Mouse (Mus musculus) forebrain, embryonic 11.5 days (tissue): ENCODE results near the gene Prrt1. TPM values are rescaled to one million over a fixed set of nuclear protein-coding genes. Genes with fewer than 3 reads are reported as not detected.

Experiments used
- ATAC-seq: fragments of 200-750 bp; cut with Nextera tagmentation; replicated peaks from 2 replicates; pipeline ENCODE4 v1.8.0; 2017; ENCODE audit warnings: moderate TSS enrichment; ENCODE audit not compliant: low FRiP score
- DNase-seq: peaks from one replicate; pipeline ENCODE4 v3.0.0-alpha.2; 2017; ENCODE audit warnings: low spot score
- H3K27ac ChIP-seq: fragments of 300-500 bp; sonication (generic); 2 replicates; pipeline ENCODE4 v1.5.1; 2014; ENCODE audit warnings: low read depth, low read length
- H3K27me3 ChIP-seq: fragments of 300-500 bp; sonication (generic); 2 replicates; pipeline ENCODE4 v1.6.1; 2014; ENCODE audit warnings: mild to moderate bottlenecking, low read length, mixed read lengths; ENCODE audit not compliant: control insufficient read depth, insufficient read depth
- H3K36me3 ChIP-seq: fragments of 300-500 bp; sonication (generic); 2 replicates; pipeline ENCODE4 v1.6.1; 2014; ENCODE audit warnings: mild to moderate bottlenecking, low read length, moderate library complexity, mixed read lengths; ENCODE audit not compliant: control insufficient read depth, insufficient read depth
- H3K4me1 ChIP-seq: fragments of 300-500 bp; sonication (generic); replicated peaks from 2 replicates; pipeline ENCODE4 v1.6.1; 2014; ENCODE audit warnings: low read length, mixed read lengths; ENCODE audit not compliant: control insufficient read depth, insufficient read depth
- H3K4me2 ChIP-seq: fragments of 300-500 bp; sonication (generic); 2 replicates; pipeline ENCODE4 v1.6.1; 2014; ENCODE audit warnings: low read depth, mild to moderate bottlenecking, low read length, moderate library complexity, mixed read lengths; ENCODE audit not compliant: severe bottlenecking
- H3K4me3 ChIP-seq: fragments of 300-500 bp; sonication (generic); 2 replicates; pipeline ENCODE4 v1.5.1; 2014; ENCODE audit warnings: low read depth, low read length
- H3K9ac ChIP-seq: fragments of 300-500 bp; sonication (generic); 2 replicates; pipeline ENCODE4 v1.6.1; 2014; ENCODE audit warnings: low read length
- H3K9me3 ChIP-seq: fragments of 300-500 bp; sonication (generic); 2 replicates; pipeline ENCODE4 v1.6.1; 2016; ENCODE audit warnings: low read length, mixed read lengths; ENCODE audit not compliant: control insufficient read depth
- WGBS: fragments of 180-500 bp; shearing (Covaris S2); extraction: QIAGEN DNeasy Blood & Tissue Kit; methylation state at CpG from one replicate; pipeline ENCODE4 v1.1.7; 2014; 5-methylcytosine and 5-hydroxymethylcytosine counted together
- polyA plus RNA-seq: library from polyadenylated mRNA; unstranded; fragments of >200 nt; fragmentation: Nextera tagmentation; extraction: Ambion mirVana; gene quantifications from 2 replicates; pipeline ENCODE4 v1.2.1, GENCODE M21; 2014

Gene Prrt1
- polyA plus RNA-seq = 2.4 and 2.7 TPM in 2 replicates

GRCm38 (mm10) chr17:34629221-34629751 is at the start of gene Prrt1:
Prrt1 (plus strand) TSS chr17:34629533.
- Histone ChIP-seq H3K27ac (peak within 1 kb of the TSS; percentile 20; the same call in 1 of the 2 replicates), H3K9ac (peak within 1 kb of the TSS; percentile 47), H3K4me1 (peaks cover 28% of the 10 kb centered on the region), H3K9me3 (no peaks in the 10 kb centered on the region), H3K36me3 (no peaks in the 10 kb centered on the region; the same call in 1 of the 2 replicates), H3K4me2 (peak within 1 kb of the TSS; percentile 67), H3K27me3 (peaks cover 26% of the 10 kb centered on the region), H3K4me3 (peak within 1 kb of the TSS; percentile 48)
- peak; percentile 26; the same call in 1 of the 2 replicates for ATAC-seq
- peak; percentile 60 for DNase-seq
- under 1% methylated on average over 16 of the region's 16 CpGs for WGBS

DNA sequence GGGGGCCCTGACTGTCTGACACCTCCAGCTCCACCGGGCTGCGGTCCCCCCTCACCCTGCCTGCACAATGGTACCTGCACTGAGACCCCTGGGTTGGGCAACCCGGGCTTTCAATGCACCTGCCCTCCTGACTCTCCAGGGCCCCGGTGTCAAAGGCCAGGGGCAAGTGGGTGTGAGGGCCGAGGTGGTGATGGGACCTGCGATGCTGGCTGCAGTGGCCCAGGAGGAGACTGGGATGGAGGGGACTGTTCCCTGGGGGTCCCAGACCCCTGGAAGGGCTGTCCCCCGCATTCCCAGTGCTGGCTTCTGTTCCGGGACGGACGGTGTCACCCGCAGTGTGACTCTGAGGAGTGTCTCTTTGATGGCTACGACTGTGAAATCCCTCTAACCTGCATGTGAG is 46.8 kb upstream of the Prrt1 start:
- no peaks in the 10 kb centered on the region for H3K27me3 ChIP-seq
- no peak overlapping the region for H3K9ac ChIP-seq
- no peak for ATAC-seq
- H3K36me3 ChIP-seq = no peaks in the 10 kb centered on the region
- H3K4me3 ChIP-seq = no peak overlapping the region
- WGBS = 87% methylated on average over 12 of the region's 12 CpGs
- H3K9me3 ChIP-seq = no peaks in the 10 kb centered on the region
- DNase-seq = no peak
- peaks cover 7% of the 10 kb centered on the region; the same call in 1 of the 2 replicates for H3K4me1 ChIP-seq
- no peak overlapping the region for H3K4me2 ChIP-seq
- no peak overlapping the region for H3K27ac ChIP-seq

GRCm38 (mm10) chr17:34583397-34583796 is 45.9 kb upstream of the Prrt1 start:
- H3K4me3 ChIP-seq = no peak overlapping the region
- no peaks in the 10 kb centered on the region for H3K9me3 ChIP-seq
- H3K27me3 ChIP-seq = no peaks in the 10 kb centered on the region
- 58% methylated on average over 7 of the region's 7 CpGs for WGBS
- no peak for ATAC-seq
- H3K36me3 ChIP-seq = no peaks in the 10 kb centered on the region
- DNase-seq = no peak
- peaks cover 10% of the 10 kb centered on the region for H3K4me1 ChIP-seq
- H3K4me2 ChIP-seq = no peak overlapping the region
- no peak overlapping the region for H3K27ac ChIP-seq
- no peak overlapping the region for H3K9ac ChIP-seq

DNA sequence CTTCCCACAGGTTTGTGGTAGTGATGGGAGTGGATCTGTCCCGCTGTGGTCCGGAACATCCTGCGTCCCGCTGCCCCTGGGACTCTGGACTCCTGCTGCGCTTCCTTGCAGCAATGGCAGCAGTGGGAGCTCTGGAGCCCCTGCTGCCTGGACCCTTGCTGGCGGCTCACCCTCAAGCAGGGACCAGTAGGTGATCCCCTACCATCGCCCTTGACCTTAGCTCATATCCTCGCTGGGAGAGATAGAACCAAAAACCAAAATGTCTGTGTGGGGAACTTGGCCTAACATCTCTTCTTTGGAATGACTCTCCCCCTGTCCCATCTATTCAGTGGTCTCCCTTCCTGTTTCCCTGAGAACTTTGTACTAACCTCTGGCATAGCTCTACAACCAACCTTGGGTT is 45.5 kb upstream of the Prrt1 start:
- H3K27me3 ChIP-seq = no peaks in the 10 kb centered on the region
- H3K27ac ChIP-seq = no peak overlapping the region
- H3K4me2 ChIP-seq = no peak overlapping the region
- 77% methylated on average over 8 of the region's 8 CpGs for WGBS
- H3K4me1 ChIP-seq = peaks cover 13% of the 10 kb centered on the region
- ATAC-seq = no peak
- H3K36me3 ChIP-seq = no peaks in the 10 kb centered on the region
- H3K9me3 ChIP-seq = no peaks in the 10 kb centered on the region
- DNase-seq = no peak
- H3K9ac ChIP-seq = no peak overlapping the region
- H3K4me3 ChIP-seq = no peak overlapping the region

- H3K9ac ChIP-seq = no peak overlapping the region
- no peak overlapping the region for H3K27ac ChIP-seq
- H3K9me3 ChIP-seq = no peaks in the 10 kb centered on the region
- no peaks in the 10 kb centered on the region for H3K27me3 ChIP-seq
- ATAC-seq = no peak
- H3K4me3 ChIP-seq = no peak overlapping the region
- H3K4me2 ChIP-seq = no peak overlapping the region
- no peak for DNase-seq
- 89% methylated on average over 8 of the region's 8 CpGs for WGBS
- peaks cover 21% of the 10 kb centered on the region for H3K4me1 ChIP-seq
- H3K36me3 ChIP-seq = no peaks in the 10 kb centered on the region
Measured at GRCm38 (mm10) chr17:34585121-34585520, 44.2 kb upstream of the Prrt1 start.

DNA sequence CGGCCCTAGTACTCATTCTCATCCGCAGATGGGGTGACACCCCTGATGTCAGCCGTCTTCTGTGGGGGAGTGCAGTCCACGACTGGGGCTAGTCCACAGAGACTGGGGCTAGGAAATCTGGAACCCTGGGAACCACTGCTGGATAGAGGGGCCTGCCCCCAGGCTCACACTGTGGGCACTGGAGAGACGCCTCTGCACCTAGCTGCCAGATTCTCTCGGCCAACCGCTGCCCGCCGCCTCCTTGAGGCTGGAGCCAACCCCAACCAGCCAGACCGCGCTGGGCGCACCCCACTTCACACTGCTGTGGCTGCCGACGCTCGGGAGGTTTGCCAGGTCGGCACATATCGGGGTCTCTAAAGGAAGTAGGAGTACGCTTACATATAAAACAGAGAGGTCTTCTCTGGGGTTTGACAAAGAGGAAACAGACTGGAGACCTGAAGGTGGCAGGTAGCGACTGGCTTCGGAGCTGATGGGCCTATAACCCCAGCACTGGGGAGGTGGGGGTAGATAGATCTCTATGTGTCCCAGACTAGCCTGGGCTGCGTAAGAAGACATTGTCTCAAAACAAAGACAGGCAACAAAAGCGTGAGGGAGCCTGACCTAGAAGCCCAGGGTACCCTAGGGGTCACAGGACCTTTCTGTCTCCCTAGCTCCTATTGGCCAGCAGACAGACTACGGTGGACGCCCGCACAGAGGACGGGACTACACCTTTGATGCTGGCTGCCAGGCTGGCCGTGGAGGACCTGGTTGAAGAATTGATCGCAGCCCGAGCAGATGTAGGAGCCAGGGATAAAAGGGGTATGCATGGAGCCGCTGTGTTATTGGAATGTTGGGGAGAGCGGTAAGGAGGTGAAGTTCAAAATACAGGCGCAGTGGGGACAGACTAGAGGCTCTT is 43.2 kb upstream of the Prrt1 start:
- WGBS = 18% methylated on average over 32 of the region's 32 CpGs
- no peaks in the 10 kb centered on the region for H3K9me3 ChIP-seq
- ATAC-seq (peak; percentile 5; the same call in 1 of the 2 replicates), DNase-seq (no peak)
- H3K9ac ChIP-seq = peak overlapping the region; percentile 80
- peaks cover 31% of the 10 kb centered on the region for H3K4me1 ChIP-seq
- no peaks in the 10 kb centered on the region for H3K36me3 ChIP-seq
- peak overlapping the region; percentile 99 for H3K27ac ChIP-seq
- H3K4me3 ChIP-seq = peak overlapping the region; percentile 64
- H3K27me3 ChIP-seq = no peaks in the 10 kb centered on the region
- peak overlapping the region; percentile 87 for H3K4me2 ChIP-seq

- Histone ChIP-seq H3K9ac (peak overlapping the region; percentile 80), H3K27ac (peak overlapping the region; percentile 99), H3K9me3 (no peaks in the 10 kb centered on the region), H3K4me3 (peak overlapping the region; percentile 64), H3K4me1 (peaks cover 36% of the 10 kb centered on the region), H3K36me3 (no peaks in the 10 kb centered on the region), H3K4me2 (peak overlapping the region; percentile 87), H3K27me3 (no peaks in the 10 kb centered on the region)
- ATAC-seq (peak; percentile 79), DNase-seq (peak; percentile 95)
- under 1% methylated on average over 38 of the region's 38 CpGs for WGBS
Measured at GRCm38 (mm10) chr17:34586796-34587422, 42.4 kb upstream of the Prrt1 start.

DNA sequence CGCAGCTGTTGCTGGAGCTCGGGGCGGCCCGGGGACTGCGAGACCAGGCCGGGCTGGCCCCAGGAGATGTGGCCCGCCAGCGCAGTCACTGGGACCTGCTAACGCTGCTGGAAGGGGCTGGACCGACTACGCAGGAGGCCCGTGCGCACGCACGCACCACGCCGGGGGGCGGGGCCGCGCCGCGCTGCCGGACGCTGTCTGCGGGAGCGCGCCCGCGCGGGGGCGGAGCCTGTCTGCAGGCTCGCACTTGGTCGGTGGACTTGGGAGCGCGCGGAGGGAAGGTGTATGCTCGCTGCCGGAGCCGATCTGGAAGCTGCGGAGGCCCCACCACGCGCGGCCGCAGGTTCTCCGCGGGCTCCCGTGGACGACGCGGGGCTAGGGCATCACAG is 41.9 kb upstream of the Prrt1 start:
- peak; percentile 81 for ATAC-seq
- Histone ChIP-seq H3K9ac (peak overlapping the region; percentile 80), H3K4me3 (peak overlapping the region; percentile 64), H3K27ac (peak overlapping the region; percentile 99), H3K36me3 (no peaks in the 10 kb centered on the region), H3K4me2 (peak overlapping the region; percentile 87), H3K4me1 (peaks cover 36% of the 10 kb centered on the region), H3K9me3 (no peaks in the 10 kb centered on the region), H3K27me3 (no peaks in the 10 kb centered on the region)
- WGBS = under 1% methylated on average over 50 of the region's 50 CpGs
- DNase-seq = peak; percentile 98
